Mouse (Mus musculus) cerebellum, adult 2 months (tissue): ENCODE data around the gene Tigd3. TPM values are rescaled to one million over a fixed set of nuclear protein-coding genes. Genes with fewer than 3 reads are reported as not detected.

Experiments used
- DNase-seq, 2 experiments: peaks; one replicate each; pipeline ENCODE4 v3.0.0; 2021
- H3K27ac ChIP-seq: fragments of 200-500 bp; 2 replicates; pipeline ENCODE4 v1.5.1; 2012; ENCODE audit warnings: low read length, control low read depth, inconsistent platforms; ENCODE audit not compliant: insufficient read depth
- H3K27me3 ChIP-seq: fragments of 200-500 bp; 2 replicates; pipeline ENCODE4 v1.6.1; 2012; ENCODE audit warnings: inconsistent platforms, mild to moderate bottlenecking, low read length, moderate library complexity; ENCODE audit not compliant: control insufficient read depth, insufficient read depth
- H3K4me1 ChIP-seq: fragments of 200-500 bp; 2 replicates; pipeline ENCODE4 v1.6.1; 2011; ENCODE audit warnings: low read length; ENCODE audit not compliant: control insufficient read depth, insufficient read depth
- H3K4me3 ChIP-seq: fragments of 200-500 bp; replicated peaks from 2 replicates; pipeline ENCODE3; 2011; ENCODE audit warnings: mild to moderate bottlenecking, low read depth, low read length, control low read depth; ENCODE audit not compliant: insufficient read depth
- CTCF ChIP-seq: fragments of 200-500 bp; IDR thresholded peaks from 2 replicates; pipeline ENCODE4 v1.5.1; 2011; ENCODE audit warnings: low read depth, mild to moderate bottlenecking, control low read depth, low read length, moderate library complexity, borderline replicate concordance; ENCODE audit not compliant: insufficient read depth
- POLR2A ChIP-seq: fragments of 200-500 bp; IDR thresholded peaks from 2 replicates; pipeline ENCODE4 v1.6.1; 2011; ENCODE audit warnings: low read length, control low read depth, borderline replicate concordance; ENCODE audit not compliant: insufficient read depth
- WGBS: fragments of 180-500 bp; shearing (Covaris S2); methylation state at CpG from one replicate; pipeline ENCODE4 v1.1.7; 2018; 5-methylcytosine and 5-hydroxymethylcytosine counted together
- polyA plus RNA-seq: library from polyadenylated mRNA; depleted of rRNA; stranded (reverse); fragments of >200 nt; gene quantifications from 2 replicates; pipeline ENCODE4 v1.2.3, GENCODE M21; 2012

The Tigd3 gene
- polyA plus RNA-seq, 1 experiment, result 5.1 TPM

DNA sequence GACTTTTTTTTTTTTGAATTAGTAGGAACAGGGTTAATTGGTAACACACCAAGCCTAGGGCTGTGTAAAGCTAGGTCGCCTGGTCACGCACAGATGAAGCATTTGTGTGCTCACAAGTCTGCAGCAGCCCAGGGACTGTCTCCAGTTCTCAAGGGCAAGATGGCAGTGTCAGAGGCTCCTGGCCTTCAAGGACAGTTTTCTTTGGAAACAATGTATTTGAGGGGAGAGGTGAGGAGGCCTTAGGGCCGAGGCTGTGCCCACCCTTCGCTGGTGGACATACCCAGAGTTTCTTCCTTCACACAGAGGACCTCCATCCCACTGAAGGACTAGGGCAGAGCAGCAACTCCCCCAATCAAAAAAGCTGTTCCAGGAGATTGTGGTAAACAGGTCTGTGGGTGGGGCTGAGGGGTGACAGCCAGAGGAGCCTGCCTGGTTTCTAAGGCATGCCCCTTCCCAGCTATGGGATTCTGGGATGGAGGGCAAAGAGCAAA is 46.6 kb downstream of the Tigd3 start:
- Histone ChIP-seq H3K4me3 (peak overlapping the region; percentile 54), H3K4me1 (peaks cover 30% of the 10 kb centered on the region), H3K27me3 (no peaks in the 10 kb centered on the region), H3K27ac (peak overlapping the region; percentile 100)
- peak in 1 of 2 experiments; percentile 70 for DNase-seq
- no peak for TF ChIP-seq CTCF
- TF ChIP-seq POLR2A, result no peak; the same call in 1 of the 2 replicates
- 14% methylated on average over 4 of the region's 4 CpGs for WGBS

- Histone ChIP-seq H3K4me1 (peaks cover 34% of the 10 kb centered on the region), H3K4me3 (peak overlapping the region; percentile 54), H3K27me3 (no peaks in the 10 kb centered on the region), H3K27ac (peak overlapping the region; percentile 100)
- DNase-seq, result peak; percentile 89 to 97
- peak; percentile 86; the same call in 1 of the 2 replicates for TF ChIP-seq POLR2A
- no peak for TF ChIP-seq CTCF
- under 1% methylated on average over 16 of the region's 16 CpGs for WGBS
These were observed 47.2 kb downstream of the Tigd3 start for GRCm38 (mm10) chr19:5846557-5847305.

DNA sequence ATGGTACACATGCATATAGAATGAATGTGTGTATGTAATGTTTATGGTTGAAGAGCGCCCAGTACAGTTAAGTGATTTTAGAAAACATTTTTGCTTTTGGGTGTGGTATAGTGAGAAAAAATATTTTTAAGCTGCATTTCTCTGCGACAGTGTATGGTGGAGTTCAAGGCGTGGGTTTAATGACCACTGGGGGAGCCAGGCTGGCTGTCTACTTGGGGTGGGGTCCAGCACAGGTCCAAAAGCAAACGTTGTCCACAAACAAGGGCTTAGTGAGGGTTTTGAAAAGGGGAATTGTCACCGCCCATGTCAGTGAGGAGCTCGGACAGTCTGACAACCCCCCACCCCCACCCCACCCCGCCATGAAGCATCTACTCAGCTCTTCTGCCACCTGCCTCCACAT is 47.8 kb downstream of the Tigd3 start:
- Histone ChIP-seq H3K27me3 (no peaks in the 10 kb centered on the region), H3K27ac (peak overlapping the region; percentile 100), H3K4me1 (peaks cover 38% of the 10 kb centered on the region), H3K4me3 (peak overlapping the region; percentile 66)
- under 1% methylated on average over 7 of the region's 7 CpGs for WGBS
- no peak for TF ChIP-seq CTCF
- TF ChIP-seq POLR2A, result no peak
- peak in 1 of 2 experiments; percentile 72 for DNase-seq

GRCm38 (mm10) chr19:5845319-5846135 is 48.4 kb downstream of the Tigd3 start:
- no peaks in the 10 kb centered on the region for H3K27me3 ChIP-seq
- H3K4me1 ChIP-seq, result peaks cover 38% of the 10 kb centered on the region
- H3K27ac ChIP-seq, result peak overlapping the region; percentile 100
- peak overlapping the region; percentile 66 for H3K4me3 ChIP-seq
- peak; percentile 95 to 96 for DNase-seq
- WGBS, result 5% methylated on average over 45 of the region's 45 CpGs
- TF ChIP-seq POLR2A (peak; percentile 53; the same call in 1 of the 2 replicates), CTCF (peak; percentile 22; the same call in 1 of the 2 replicates)

- Histone ChIP-seq H3K27me3 (no peaks in the 10 kb centered on the region), H3K27ac (peak overlapping the region; percentile 94), H3K4me1 (peaks cover 38% of the 10 kb centered on the region), H3K4me3 (peak overlapping the region; percentile 58)
- no peak for DNase-seq
- 79% methylated on average over 12 of the region's 12 CpGs for WGBS
- TF ChIP-seq CTCF (no peak), POLR2A (no peak)
These were observed 49.1 kb downstream of the Tigd3 start for GRCm38 (mm10) chr19:5844831-5845318.

- Histone ChIP-seq H3K27ac (peak overlapping the region; percentile 94), H3K4me3 (peak overlapping the region; percentile 11), H3K27me3 (no peaks in the 10 kb centered on the region), H3K4me1 (peaks cover 34% of the 10 kb centered on the region)
- TF ChIP-seq CTCF (no peak), POLR2A (no peak)
- WGBS, result 78% methylated on average over 30 of the region's 30 CpGs
- peak; percentile 41 to 43 for DNase-seq
These were observed 49.9 kb downstream of the Tigd3 start for GRCm38 (mm10) chr19:5843781-5844691.
